13 mouse cellular contexts compared by ENCODE assay signal in genomic region chr16:31167017-31167887, GRCm38 (mm10). TPM values are rescaled to one million over a fixed set of nuclear protein-coding genes. Genes with fewer than 3 reads are reported as not detected.
A peak's percentile ranks its signal among the peaks of the same experiment; 100 is the strongest.
DNase-seq lines count a peak whose midpoint lies in the region; ATAC-seq lines count a peak whose summit lies in the region.
"Had no signal": no experiment of that assay in that cellular context is flagged by ENCODE, and none has a peak within 500 bp of the region (broad histone marks: within the 10 kb centered on the region; RNA-seq: fewer than 3 reads in every experiment).

No protein-coding gene starts in this region.

- no peaks in the 10 kb centered on the region for H3K27me3 ChIP-seq in kidney, embryonic 16.5 days (ENCODE audit: insufficient read depth, low read length)
- H3K27me3 ChIP-seq in embryonic facial prominence, embryonic 13.5 days = no peaks in the 10 kb centered on the region
- H3K27me3 ChIP-seq in hindbrain, embryonic 15.5 days = no peaks in the 10 kb centered on the region
- H3K27me3 ChIP-seq: liver, embryonic 13.5 days had no signal

- no peak overlapping the region for H3K27ac ChIP-seq in kidney, embryonic 16.5 days (ENCODE audit: low read length)
- H3K27ac ChIP-seq in embryonic facial prominence, embryonic 13.5 days = no peak overlapping the region; the same call in 1 of the 2 replicates
- no peak overlapping the region for H3K27ac ChIP-seq in hindbrain, embryonic 15.5 days (replicated peaks)
- H3K27ac ChIP-seq: liver, embryonic 13.5 days had no signal

- 0 out of 2 replicates have a peak, but pooled peaks have one; percentile 54 for ATAC-seq in kidney, embryonic 16.5 days (ENCODE audit: low FRiP score, low TSS enrichment)
- ATAC-seq in embryonic facial prominence, embryonic 13.5 days (ENCODE audit: insufficient number of reproducible peaks, insufficient read depth, low FRiP score, low TSS enrichment, low read depth) = peak; percentile 71; the same call in 1 of the 2 replicates
- ATAC-seq in hindbrain, embryonic 15.5 days (ENCODE audit: low FRiP score, low read depth) = peak; percentile 65; the same call in 1 of the 2 replicates

- H3K9ac ChIP-seq in kidney, embryonic 16.5 days (replicated peaks; ENCODE audit: low read length) = no peak overlapping the region
- no peak overlapping the region for H3K9ac ChIP-seq in embryonic facial prominence, embryonic 13.5 days
- no peak overlapping the region for H3K9ac ChIP-seq in hindbrain, embryonic 15.5 days
- H3K9ac ChIP-seq: liver, embryonic 13.5 days had no signal

- DNase-seq in kidney, adult 18-20 months = no peak
- peak; percentile 74 for DNase-seq in retina, embryonic 14.5 days (ENCODE audit: low spot score)
- no peak for DNase-seq in spleen, adult 12 weeks (ENCODE audit: low spot score)
- no peak for DNase-seq in heart, postnatal 36 days
- no peak for DNase-seq in kidney, adult 9 months
- DNase-seq: cerebellum, adult 11-12 months; heart, adult 2 months; liver, embryonic 13.5 days; lung, postnatal 10 days had no signal

- H3K36me3 ChIP-seq in kidney, embryonic 16.5 days (ENCODE audit: insufficient read depth, low read length) = no peaks in the 10 kb centered on the region
- H3K36me3 ChIP-seq in embryonic facial prominence, embryonic 13.5 days = peaks cover 3% of the 10 kb centered on the region; the same call in 1 of the 2 replicates
- H3K36me3 ChIP-seq in hindbrain, embryonic 15.5 days = no peaks in the 10 kb centered on the region
- H3K36me3 ChIP-seq: liver, embryonic 13.5 days had no signal

- H3K4me2 ChIP-seq in kidney, embryonic 16.5 days (replicated peaks; ENCODE audit: low read depth, low read length) = no peak overlapping the region
- no peak overlapping the region for H3K4me2 ChIP-seq in embryonic facial prominence, embryonic 13.5 days
- no peak overlapping the region for H3K4me2 ChIP-seq in hindbrain, embryonic 15.5 days
- H3K4me2 ChIP-seq: liver, embryonic 13.5 days had no signal

- H3K4me1 ChIP-seq in kidney, embryonic 16.5 days (ENCODE audit: insufficient read depth, low read length) = peaks cover 19% of the 10 kb centered on the region
- H3K4me1 ChIP-seq in embryonic facial prominence, embryonic 13.5 days = peaks cover 27% of the 10 kb centered on the region
- H3K4me1 ChIP-seq in hindbrain, embryonic 15.5 days (replicated peaks) = peaks cover 25% of the 10 kb centered on the region

- no peaks in the 10 kb centered on the region for H3K9me3 ChIP-seq in kidney, embryonic 16.5 days (ENCODE audit: low read length)
- H3K9me3 ChIP-seq in embryonic facial prominence, embryonic 13.5 days = no peaks in the 10 kb centered on the region
- H3K9me3 ChIP-seq in hindbrain, embryonic 15.5 days = no peaks in the 10 kb centered on the region
- H3K9me3 ChIP-seq: liver, embryonic 13.5 days had no signal

- intact Hi-C loops in heart, postnatal 36 days (cut with DNase I) = no loop called here

- H3K4me3 ChIP-seq in kidney, embryonic 16.5 days (ENCODE audit: low read length) = no peak overlapping the region
- H3K4me3 ChIP-seq in embryonic facial prominence, embryonic 13.5 days = no peak overlapping the region
- H3K4me3 ChIP-seq in hindbrain, embryonic 15.5 days = no peak overlapping the region
- H3K4me3 ChIP-seq: erythroblast, embryonic 14.5 days; heart, adult 2 months; liver, embryonic 13.5 days had no signal

- WGBS in kidney, embryonic 16.5 days = 49% methylated on average over 10 of the region's 10 CpGs
- 57% methylated on average over 10 of the region's 10 CpGs for WGBS in embryonic facial prominence, embryonic 13.5 days
- WGBS in hindbrain, embryonic 15.5 days = 39% methylated on average over 10 of the region's 10 CpGs

RNA-seq across cellular contexts. Expression of gene Acap2, which starts 33.8 kb away (rescaled TPM):
- 16.1 and 18.2 TPM in 2 replicates for polyA plus RNA-seq in kidney, embryonic 16.5 days (2015; fragmentation: Nextera tagmentation; extraction: Ambion mirVana)
- polyA plus RNA-seq in embryonic facial prominence, embryonic 13.5 days (2015; fragmentation: Nextera tagmentation; extraction: Ambion mirVana) = 22.6 and 25.1 TPM in 2 replicates
- polyA plus RNA-seq in hindbrain, embryonic 15.5 days (2015; fragmentation: Nextera tagmentation; extraction: Ambion mirVana) = 11.5 and 13.4 TPM in 2 replicates
- total RNA-seq in heart, postnatal 36 days (2021) = 10 to 100 TPM; 21.3 to 22.6 TPM
